Mouse (Mus musculus) liver, embryonic 14.5 days (tissue): ENCODE results near the gene Keg1. TPM values are rescaled to one million over a fixed set of nuclear protein-coding genes. Genes with fewer than 3 reads are reported as not detected.
A peak's percentile ranks its signal among the peaks of the same experiment; 100 is the strongest.

Experiments used
- ATAC-seq: fragments of 200-750 bp; cut with Nextera tagmentation; 2 replicates; pipeline ENCODE4 v1.8.0; 2017; ENCODE audit warnings: moderate number of reproducible peaks, mild to moderate bottlenecking, moderate library complexity; ENCODE audit not compliant: insufficient read depth
- DNase-seq, 3 experiments: peaks; one replicate each; pipeline ENCODE4 v3.0.0-alpha.2; 2012 to 2013; ENCODE audit warnings: low read depth in 3 of 3, low spot score in 3 of 3
- H3K27ac ChIP-seq: fragments of 300-500 bp; sonication (generic); 2 replicates; pipeline ENCODE4 v1.5.1; 2014; ENCODE audit warnings: moderate library complexity, mild to moderate bottlenecking, control low read depth, inconsistent platforms
- H3K27me3 ChIP-seq: fragments of 300-500 bp; sonication (generic); 2 replicates; pipeline ENCODE4 v1.6.1; 2014; ENCODE audit warnings: mild to moderate bottlenecking, low read length, moderate library complexity; ENCODE audit not compliant: control insufficient read depth, insufficient read depth
- H3K36me3 ChIP-seq: fragments of 300-500 bp; sonication (generic); replicated peaks from 2 replicates; pipeline ENCODE4 v1.6.1; 2014; ENCODE audit warnings: low read depth; ENCODE audit not compliant: control insufficient read depth, insufficient read depth
- H3K4me1 ChIP-seq, 2 experiments: fragments of 200-500 bp in 1 of 2; fragments of 300-500 bp in 1 of 2; sonication (generic) in 1 of 2; replicated peaks; 2 replicates each; pipeline ENCODE4 v1.6.1; 2012 to 2014; ENCODE audit warnings: antibody characterized with exemption in 1 of 2, inconsistent platforms in 1 of 2, low read length in 1 of 2; ENCODE audit not compliant: control insufficient read depth in 2 of 2, insufficient read depth in 2 of 2
- H3K4me2 ChIP-seq: fragments of 300-500 bp; sonication (generic); 2 replicates; pipeline ENCODE4 v1.6.1; 2014; ENCODE audit warnings: low read depth, mild to moderate bottlenecking, control low read depth, moderate library complexity
- H3K4me3 ChIP-seq, 2 experiments: fragments of 200-500 bp in 1 of 2; fragments of 300-500 bp in 1 of 2; sonication (generic) in 1 of 2; 2 replicates each; pipeline ENCODE4 v1.5.1; 2012 to 2014; ENCODE audit warnings: low read depth in 2 of 2, low read length in 2 of 2, mild to moderate bottlenecking in 2 of 2, control low read depth in 1 of 2, inconsistent platforms in 1 of 2, moderate library complexity in 1 of 2; ENCODE audit not compliant: insufficient read depth in 1 of 2
- H3K9ac ChIP-seq: fragments of 300-500 bp; sonication (generic); replicated peaks from 2 replicates; pipeline ENCODE4 v1.6.1; 2014; ENCODE audit warnings: mild to moderate bottlenecking, control low read depth, moderate library complexity
- H3K9me3 ChIP-seq: fragments of 300-500 bp; sonication (generic); 2 replicates; pipeline ENCODE4 v1.6.1; 2016; ENCODE audit warnings: low read length, mixed read lengths; ENCODE audit not compliant: control insufficient read depth
- CTCF ChIP-seq: IDR thresholded peaks from 2 replicates; pipeline ENCODE4 v1.5.1; 2016; ENCODE audit warnings: antibody characterized with exemption, low read depth, control low read depth
- EP300 ChIP-seq: IDR thresholded peaks from 2 replicates; pipeline ENCODE4 v1.6.1; 2016; ENCODE audit warnings: antibody characterized with exemption, low read depth
- WGBS: fragments of 180-500 bp; shearing (Covaris S2); extraction: QIAGEN DNeasy Blood & Tissue Kit; methylation state at CpG from one replicate; pipeline ENCODE4 v1.1.7; 2014; ENCODE audit not compliant: insufficient replicate concordance; 5-methylcytosine and 5-hydroxymethylcytosine counted together
- polyA plus RNA-seq, 2 experiments: library from polyadenylated mRNA; depleted of rRNA in 1 of 2; stranded (reverse) in 1 of 2; unstranded in 1 of 2; fragments of >200 nt; fragmentation: Nextera tagmentation in 1 of 2; extraction: Ambion mirVana in 1 of 2; gene quantifications; 2 replicates each; pipeline versions ENCODE4 v1.2.1 to v1.2.3; 2012 to 2014

The Keg1 gene
- polyA plus RNA-seq, 2 experiments: 1.8 to 4.6 TPM

- ATAC-seq (no peak), DNase-seq (no peak)
- H3K4me3 ChIP-seq: no peak overlapping the region
Observed at GRCm38 (mm10) chr19:12762212-12763130, 66.9 kb downstream of the Keg1 start.

GRCm38 (mm10) chr19:12765308-12765707 lies 69.7 kb downstream of the Keg1 start, which contains the start of gene Cntf:
Cntf (minus strand) TSS chr19:12765632.
- ATAC-seq (no peak), DNase-seq (no peak)
- H3K4me3 ChIP-seq: no peak within 1 kb of the TSS
- TF ChIP-seq CTCF (no peak), EP300 (no peak)
- no peak within 1 kb of the TSS for H3K4me2 ChIP-seq
- no peaks in the 10 kb centered on the region for H3K9me3 ChIP-seq
- WGBS: 91% methylated on average over 7 of the region's 7 CpGs
- H3K27ac ChIP-seq: no peak within 1 kb of the TSS
- H3K4me1 ChIP-seq: no peaks in the 10 kb centered on the region
- H3K9ac ChIP-seq: no peak within 1 kb of the TSS
- H3K36me3 ChIP-seq: peaks cover 46% of the 10 kb centered on the region
- no peaks in the 10 kb centered on the region for H3K27me3 ChIP-seq

More at GRCm38 (mm10) chr19:12762212-12763130, 66.9 kb downstream of the Keg1 start:
- 39% methylated on average over 2 of the region's 2 CpGs for WGBS
- Histone ChIP-seq H3K9me3 (no peaks in the 10 kb centered on the region), H3K4me1 (no peaks in the 10 kb centered on the region), H3K27ac (no peak overlapping the region), H3K9ac (no peak overlapping the region), H3K36me3 (peaks cover 24% of the 10 kb centered on the region), H3K4me2 (no peak overlapping the region), H3K27me3 (no peaks in the 10 kb centered on the region)
- TF ChIP-seq EP300: no peak
- peak; percentile 55 for TF ChIP-seq CTCF

Other genes starting within 250 kb of the Keg1 start
- gene Mpeg1, start 235.0 kb upstream of the Keg1 start, polyA plus RNA-seq (2012; rRNA removed): 4.0 and 5.9 TPM in 2 replicates
- 1.8 and 2.0 TPM in 2 replicates for gene Mpeg1, start 235.0 kb upstream of the Keg1 start, polyA plus RNA-seq (2014; fragmentation: Nextera tagmentation; extraction: Ambion mirVana)
- 1.5 TPM in 2 replicates for gene Dtx4, start 194.3 kb upstream of the Keg1 start, polyA plus RNA-seq (2012; rRNA removed)
- gene Dtx4, start 194.3 kb upstream of the Keg1 start, polyA plus RNA-seq (2014; fragmentation: Nextera tagmentation; extraction: Ambion mirVana): 1.6 and 1.9 TPM in 2 replicates
- gene Fam111a, start 150.0 kb upstream of the Keg1 start, polyA plus RNA-seq (2012; rRNA removed): 9.2 and 17.9 TPM in 2 replicates
- gene Fam111a, start 150.0 kb upstream of the Keg1 start, polyA plus RNA-seq (2014; fragmentation: Nextera tagmentation; extraction: Ambion mirVana): 30.3 and 31.5 TPM in 2 replicates
- gene Gm4952, start 95.8 kb upstream of the Keg1 start, polyA plus RNA-seq (2012; rRNA removed): 1.5 and 1.9 TPM in 2 replicates
- 4.2 and 4.3 TPM in 2 replicates for gene Gm4952, start 95.8 kb upstream of the Keg1 start, polyA plus RNA-seq (2014; fragmentation: Nextera tagmentation; extraction: Ambion mirVana)
- 0.15 and 0.19 TPM in 2 replicates for gene Glyat, start 62.5 kb upstream of the Keg1 start, polyA plus RNA-seq (2012; rRNA removed)
- gene Glyat, start 62.5 kb upstream of the Keg1 start, polyA plus RNA-seq (2014; fragmentation: Nextera tagmentation; extraction: Ambion mirVana): 0.38 and 0.48 TPM in 2 replicates
- gene Olfr1442, start 25.3 kb upstream of the Keg1 start, polyA plus RNA-seq (2012; rRNA removed): not detected in 2 replicates
- not detected in 2 replicates for gene Olfr1442, start 25.3 kb upstream of the Keg1 start, polyA plus RNA-seq (2014; fragmentation: Nextera tagmentation; extraction: Ambion mirVana)
- gene Olfr1443, start 17.7 kb upstream of the Keg1 start, polyA plus RNA-seq (2012; rRNA removed): not detected in 2 replicates
- gene Olfr1443, start 17.7 kb upstream of the Keg1 start, polyA plus RNA-seq (2014; fragmentation: Nextera tagmentation; extraction: Ambion mirVana): not detected in 2 replicates
- 0.94 and 1.8 TPM in 2 replicates for gene Cntf, start 69.8 kb downstream of the Keg1 start, polyA plus RNA-seq (2012; rRNA removed)
- 0.35 and 0.72 TPM in 2 replicates for gene Cntf, start 69.8 kb downstream of the Keg1 start, polyA plus RNA-seq (2014; fragmentation: Nextera tagmentation; extraction: Ambion mirVana)
- gene Zfp91, start 100.3 kb downstream of the Keg1 start, polyA plus RNA-seq (2012; rRNA removed): 9.7 and 13.5 TPM in 2 replicates
- gene Zfp91, start 100.3 kb downstream of the Keg1 start, polyA plus RNA-seq (2014; fragmentation: Nextera tagmentation; extraction: Ambion mirVana): 4.8 and 5.2 TPM in 2 replicates
- gene Lpxn, start 100.4 kb downstream of the Keg1 start, polyA plus RNA-seq (2012; rRNA removed): 1.3 and 1.5 TPM in 2 replicates
- 2.2 and 2.7 TPM in 2 replicates for gene Lpxn, start 100.4 kb downstream of the Keg1 start, polyA plus RNA-seq (2014; fragmentation: Nextera tagmentation; extraction: Ambion mirVana)
- gene Gm5244, start 150.9 kb downstream of the Keg1 start, polyA plus RNA-seq (2012; rRNA removed): not detected in 2 replicates
- gene Gm5244, start 150.9 kb downstream of the Keg1 start, polyA plus RNA-seq (2014; fragmentation: Nextera tagmentation; extraction: Ambion mirVana): not detected in 2 replicates
- gene Olfr1444, start 161.5 kb downstream of the Keg1 start, polyA plus RNA-seq (2012; rRNA removed): not detected in 2 replicates
- not detected in 2 replicates for gene Olfr1444, start 161.5 kb downstream of the Keg1 start, polyA plus RNA-seq (2014; fragmentation: Nextera tagmentation; extraction: Ambion mirVana)
- gene Olfr1445, start 188.1 kb downstream of the Keg1 start, polyA plus RNA-seq (2012; rRNA removed): not detected in 2 replicates
- gene Olfr1445, start 188.1 kb downstream of the Keg1 start, polyA plus RNA-seq (2014; fragmentation: Nextera tagmentation; extraction: Ambion mirVana): not detected in 2 replicates
- gene Olfr1446, start 197.7 kb downstream of the Keg1 start, polyA plus RNA-seq (2012; rRNA removed): not detected in 2 replicates
- gene Olfr1446, start 197.7 kb downstream of the Keg1 start, polyA plus RNA-seq (2014; fragmentation: Nextera tagmentation; extraction: Ambion mirVana): not detected in 2 replicates
- not detected in 2 replicates for gene Olfr1447, start 208.0 kb downstream of the Keg1 start, polyA plus RNA-seq (2012; rRNA removed)
- gene Olfr1447, start 208.0 kb downstream of the Keg1 start, polyA plus RNA-seq (2014; fragmentation: Nextera tagmentation; extraction: Ambion mirVana): not detected in 2 replicates
- not detected in 2 replicates for gene Olfr1448, start 228.6 kb downstream of the Keg1 start, polyA plus RNA-seq (2012; rRNA removed)
- gene Olfr1448, start 228.6 kb downstream of the Keg1 start, polyA plus RNA-seq (2014; fragmentation: Nextera tagmentation; extraction: Ambion mirVana): not detected in 2 replicates
- not detected in 2 replicates for gene Olfr1449, start 235.1 kb downstream of the Keg1 start, polyA plus RNA-seq (2012; rRNA removed)
- not detected in 2 replicates for gene Olfr1449, start 235.1 kb downstream of the Keg1 start, polyA plus RNA-seq (2014; fragmentation: Nextera tagmentation; extraction: Ambion mirVana)